Mouse (Mus musculus): ENCODE data around the gene C530008M17Rik.

C530008M17Rik gene

GRCm38 (mm10) chr5:76656212-76656611 is at the start of gene C530008M17Rik:
Gene C530008M17Rik (plus strand): TSS chr5:76656512.
- DNase-seq (ENCODE audit: low spot score in 2 of 2) = no peak

GRCm38 (mm10) chr5:76609702-76610370 is 46.5 kb upstream of the C530008M17Rik start:
- no peak for DNase-seq (ENCODE audit: low spot score in 2 of 2)

- DNase-seq (ENCODE audit: low spot score in 2 of 2) = no peak
Measured at GRCm38 (mm10) chr5:76612867-76613499, 43.3 kb upstream of the C530008M17Rik start.

GRCm38 (mm10) chr5:76615276-76615675 is 41.0 kb upstream of the C530008M17Rik start:
- DNase-seq (ENCODE audit: low spot score in 2 of 2) = no peak

GRCm38 (mm10) chr5:76616196-76616747 is 40.0 kb upstream of the C530008M17Rik start:
- no peak for DNase-seq (ENCODE audit: low spot score in 2 of 2)

- no peak for DNase-seq (ENCODE audit: low spot score in 2 of 2)
Measured at GRCm38 (mm10) chr5:76618750-76619149, 37.6 kb upstream of the C530008M17Rik start.

- no peak for DNase-seq (ENCODE audit: low spot score in 2 of 2)
Measured at GRCm38 (mm10) chr5:76623759-76624158, 32.6 kb upstream of the C530008M17Rik start.

- DNase-seq (ENCODE audit: low spot score in 2 of 2) = no peak
Measured at GRCm38 (mm10) chr5:76627770-76628169, 28.5 kb upstream of the C530008M17Rik start.

- DNase-seq (ENCODE audit: low spot score in 2 of 2) = no peak
Measured at GRCm38 (mm10) chr5:76634012-76634411, 22.3 kb upstream of the C530008M17Rik start.

GRCm38 (mm10) chr5:76635592-76635991 is 20.7 kb upstream of the C530008M17Rik start:
- no peak for DNase-seq (ENCODE audit: low spot score in 2 of 2)

- DNase-seq (ENCODE audit: low spot score in 2 of 2) = no peak
Measured at GRCm38 (mm10) chr5:76642076-76642475, 14.2 kb upstream of the C530008M17Rik start.

GRCm38 (mm10) chr5:76644234-76644633 is 12.1 kb upstream of the C530008M17Rik start:
- no peak for DNase-seq (ENCODE audit: low spot score in 2 of 2)

GRCm38 (mm10) chr5:76645091-76645868 is 11.0 kb upstream of the C530008M17Rik start:
- DNase-seq (ENCODE audit: low spot score in 2 of 2) = no peak

GRCm38 (mm10) chr5:76649897-76650296 is 6.4 kb upstream of the C530008M17Rik start:
- DNase-seq (ENCODE audit: low spot score in 2 of 2) = no peak

GRCm38 (mm10) chr5:76651151-76651725 is 5.1 kb upstream of the C530008M17Rik start:
- DNase-seq (ENCODE audit: low spot score in 2 of 2) = no peak

- DNase-seq (ENCODE audit: low spot score in 2 of 2) = peak; percentile 35 to 56
Measured at GRCm38 (mm10) chr5:76657245-76658083, 1.2 kb downstream of the C530008M17Rik start.

GRCm38 (mm10) chr5:76658084-76658934 is 2.0 kb downstream of the C530008M17Rik start:
- no peak for DNase-seq (ENCODE audit: low spot score in 2 of 2)

- no peak for DNase-seq (ENCODE audit: low spot score in 2 of 2)
Measured at GRCm38 (mm10) chr5:76659958-76660635, 3.8 kb downstream of the C530008M17Rik start.

GRCm38 (mm10) chr5:76661310-76661709 is 5.0 kb downstream of the C530008M17Rik start:
- DNase-seq (ENCODE audit: low spot score in 2 of 2) = no peak

Measured in frontal cortex, postnatal 25 days (tissue).